Comparison of ENCODE assay signal across 10 mouse cellular contexts in genomic region chr2:180289440-180290108, GRCm38 (mm10). TPM values are rescaled to one million over a fixed set of nuclear protein-coding genes. Genes with fewer than 3 reads are reported as not detected.
A peak's percentile ranks its signal among the peaks of the same experiment; 100 is the strongest.
DNase-seq lines count a peak whose midpoint lies in the region; ATAC-seq lines count a peak whose summit lies in the region.
"Had no signal": no experiment of that assay in that cellular context is flagged by ENCODE, and none has a peak within 500 bp of the region (broad histone marks: within the 10 kb centered on the region; RNA-seq: fewer than 3 reads in every experiment).

Gene Rbbp8nl (minus strand): TSS chr2:180289879.

- H3K27me3 ChIP-seq in limb, embryonic 10.5 days (ENCODE audit: low read depth, poor library complexity, severe bottlenecking): 0 out of 2 replicates have a peak, but pooled peaks cover 3% of the 10 kb centered on the region
- no peaks in the 10 kb centered on the region for H3K27me3 ChIP-seq in stomach, embryonic 14.5 days (ENCODE audit: control insufficient read depth, insufficient read depth, low read length)
- no peaks in the 10 kb centered on the region for H3K27me3 ChIP-seq in forebrain, embryonic 14.5 days (replicated peaks; ENCODE audit: control insufficient read depth, insufficient read depth, low read length)

- ATAC-seq in stomach, embryonic 14.5 days (ENCODE audit: insufficient number of reproducible peaks, insufficient read depth, low FRiP score, low read depth): peak; percentile 78
- no peak for ATAC-seq in forebrain, embryonic 14.5 days

- peak; percentile 36 for DNase-seq in embryo, embryonic 11 days
- DNase-seq in forelimb bud, embryonic 11.5 days (ENCODE audit: low read depth, low spot score): peak; percentile 49
- DNase-seq in limb, embryonic 10.5 days (ENCODE audit: low spot score): peak; percentile 66
- no peak for DNase-seq in adrenal gland, adult 8-10 months
- no peak for DNase-seq in right cerebral cortex, adult 2 months (ENCODE audit: low spot score in 2 of 2)
- no peak for DNase-seq in forebrain, embryonic 14.5 days (ENCODE audit: low spot score)
- DNase-seq: cerebellum, adult 11-12 months; liver, embryonic 13.5 days had no signal

- no peaks in the 10 kb centered on the region for H3K9me3 ChIP-seq in limb, embryonic 10.5 days (replicated peaks)
- no peaks in the 10 kb centered on the region for H3K9me3 ChIP-seq in stomach, embryonic 14.5 days (ENCODE audit: control insufficient read depth, low read depth, low read length)
- no peaks in the 10 kb centered on the region for H3K9me3 ChIP-seq in forebrain, embryonic 14.5 days (replicated peaks; ENCODE audit: control insufficient read depth, low read length)
- H3K9me3 ChIP-seq: liver, embryonic 13.5 days had no signal

- H3K27ac ChIP-seq in limb, embryonic 10.5 days: peak within 1 kb of the TSS; percentile 71
- peak within 1 kb of the TSS; percentile 92 for H3K27ac ChIP-seq in stomach, embryonic 14.5 days (ENCODE audit: low read length)
- H3K27ac ChIP-seq in forebrain, embryonic 14.5 days (ENCODE audit: low read depth, low read length): no peak within 1 kb of the TSS
- H3K27ac ChIP-seq: liver, embryonic 13.5 days had no signal

- WGBS in limb, embryonic 10.5 days: 44% methylated on average over 16 of the region's 16 CpGs
- 42% methylated on average over 16 of the region's 16 CpGs for WGBS in stomach, embryonic 14.5 days
- 45% methylated on average over 16 of the region's 16 CpGs for WGBS in forebrain, embryonic 14.5 days

- peaks cover 15% of the 10 kb centered on the region for H3K4me1 ChIP-seq in limb, embryonic 10.5 days
- H3K4me1 ChIP-seq in stomach, embryonic 14.5 days (ENCODE audit: control insufficient read depth, insufficient read depth, low read length): peaks cover 10% of the 10 kb centered on the region; the same call in 1 of the 2 replicates
- no peaks in the 10 kb centered on the region for H3K4me1 ChIP-seq in forebrain, embryonic 14.5 days (ENCODE audit: control insufficient read depth, insufficient read depth, low read length)

- H3K36me3 ChIP-seq in limb, embryonic 10.5 days: no peaks in the 10 kb centered on the region
- no peaks in the 10 kb centered on the region for H3K36me3 ChIP-seq in stomach, embryonic 14.5 days (ENCODE audit: control insufficient read depth, insufficient read depth, low read length)
- H3K36me3 ChIP-seq in forebrain, embryonic 14.5 days (ENCODE audit: control insufficient read depth, insufficient read depth, low read length): no peaks in the 10 kb centered on the region
- H3K36me3 ChIP-seq: liver, embryonic 13.5 days had no signal

- H3K4me2 ChIP-seq in stomach, embryonic 14.5 days (replicated peaks; ENCODE audit: low read depth, low read length): peak within 1 kb of the TSS; percentile 35
- H3K4me2 ChIP-seq in forebrain, embryonic 14.5 days (ENCODE audit: low read length): no peak within 1 kb of the TSS
- H3K4me2 ChIP-seq: liver, embryonic 13.5 days had no signal

- 0 out of 2 replicates have a peak within 1 kb of the TSS, but pooled peaks have one; percentile 2 for H3K4me3 ChIP-seq in limb, embryonic 10.5 days
- H3K4me3 ChIP-seq in stomach, embryonic 14.5 days (ENCODE audit: low read depth, low read length): peak within 1 kb of the TSS; percentile 7; the same call in 1 of the 2 replicates
- no peak within 1 kb of the TSS for H3K4me3 ChIP-seq in forebrain, embryonic 14.5 days (ENCODE audit: low read depth, low read length)
- H3K4me3 ChIP-seq: liver, embryonic 13.5 days had no signal

- H3K9ac ChIP-seq in stomach, embryonic 14.5 days (replicated peaks; ENCODE audit: low read depth, low read length): 0 out of 2 replicates have a peak within 1 kb of the TSS, but pooled peaks have one; percentile 28
- no peak within 1 kb of the TSS for H3K9ac ChIP-seq in forebrain, embryonic 14.5 days (ENCODE audit: low read length)
- H3K9ac ChIP-seq: liver, embryonic 13.5 days had no signal

RNA-seq across cellular contexts. Expression of gene Rbbp8nl, which starts in this region (rescaled TPM):
- 0.50 and 0.78 TPM in 2 replicates for polyA plus RNA-seq in limb, embryonic 10.5 days (2016; fragmentation: Nextera tagmentation; extraction: Ambion mirVana)
- polyA plus RNA-seq in stomach, embryonic 14.5 days (2014; fragmentation: Nextera tagmentation; extraction: Ambion mirVana): 3.1 TPM in 2 replicates
- not detected for total RNA-seq in adrenal gland, adult 8-10 months (2022)
- not detected in 2 replicates for polyA plus RNA-seq in forebrain, embryonic 14.5 days (2014; fragmentation: Nextera tagmentation; extraction: Ambion mirVana)
- total RNA-seq: gastrocnemius, adult 18-20 months had no signal
- polyA plus RNA-seq: liver, embryonic 13.5 days had no signal

Comparison
In these comparisons a context has a peak if more than half of its experiments do, and no peak if none do; other contexts are left out.
1. Peak in DNase-seq, H3K4me3 ChIP-seq and H3K27ac ChIP-seq in limb, embryonic 10.5 days; RNA of the gene not detected or under 1 TPM.
2. DNase-seq: peak in embryo, embryonic 11 days (single experiment) and forelimb bud, embryonic 11.5 days (single experiment); none in adrenal gland, adult 8-10 months (single experiment), right cerebral cortex, adult 2 months (0 of 2) and forebrain, embryonic 14.5 days (single experiment).